Mouse (Mus musculus) heart, postnatal 0 days (tissue): ENCODE data around the gene Copg2.

Experiments
- CTCF ChIP-seq: IDR thresholded peaks from 2 replicates; pipeline ENCODE4 v1.5.1; 2016; ENCODE audit warnings: antibody characterized with exemption, control low read depth, low read depth
- EP300 ChIP-seq: IDR thresholded peaks from 2 replicates; pipeline ENCODE4 v1.6.1; 2016; ENCODE audit warnings: antibody characterized with exemption, low read depth

- TF ChIP-seq CTCF (no peak), EP300 (no peak)
These were observed 183.1 kb downstream of the Copg2 start for GRCm38 (mm10) chr6:30713455-30713854.
